Comparison of ENCODE assay signal across 12 mouse cellular contexts in genomic region chr5:102055946-102056345, GRCm38 (mm10). TPM values are rescaled to one million over a fixed set of nuclear protein-coding genes. Genes with fewer than 3 reads are reported as not detected.
DNase-seq lines count a peak whose midpoint lies in the region; ATAC-seq lines count a peak whose summit lies in the region.
"Had no signal": no experiment of that assay in that cellular context is flagged by ENCODE, and none has a peak within 500 bp of the region (broad histone marks: within the 10 kb centered on the region; RNA-seq: fewer than 3 reads in every experiment).

No protein-coding gene starts in this region.

- H3K4me3 ChIP-seq in kidney, embryonic 14.5 days (ENCODE audit: low read length) = no peak overlapping the region
- no peak overlapping the region for H3K4me3 ChIP-seq in neural tube, embryonic 15.5 days (replicated peaks)
- H3K4me3 ChIP-seq: hindbrain, embryonic 10.5 days had no signal

- ATAC-seq in kidney, embryonic 14.5 days (ENCODE audit: low FRiP score, low TSS enrichment) = no peak
- ATAC-seq in neural tube, embryonic 15.5 days (ENCODE audit: low FRiP score) = no peak
- ATAC-seq in granulocyte monocyte progenitor cell, adult 5-6 weeks (replicated peaks; ENCODE audit: poor library complexity, severe bottlenecking) = no peak

- H3K27ac ChIP-seq in kidney, embryonic 14.5 days (ENCODE audit: low read depth, low read length) = no peak overlapping the region
- no peak overlapping the region for H3K27ac ChIP-seq in neural tube, embryonic 15.5 days (replicated peaks)
- H3K27ac ChIP-seq: hindbrain, embryonic 10.5 days had no signal

- H3K4me1 ChIP-seq in kidney, embryonic 14.5 days (ENCODE audit: control insufficient read depth, insufficient read depth, low read length) = peaks cover 27% of the 10 kb centered on the region
- peaks cover 36% of the 10 kb centered on the region for H3K4me1 ChIP-seq in neural tube, embryonic 15.5 days

- H3K9ac ChIP-seq in kidney, embryonic 14.5 days (ENCODE audit: low read depth, low read length) = no peak overlapping the region
- no peak overlapping the region for H3K9ac ChIP-seq in neural tube, embryonic 15.5 days (replicated peaks)

- peak; percentile 39 for DNase-seq in kidney, adult 9 months
- peak; percentile 50 to 53 for DNase-seq in right cerebral cortex, adult 2 months (ENCODE audit: low spot score in 2 of 2)
- no peak for DNase-seq in right cerebral cortex, postnatal 36 days (ENCODE audit: low spot score in 2 of 2)
- peak; percentile 51 to 65 for DNase-seq in cerebellum, postnatal 25 days
- DNase-seq in thymus, postnatal 10 days (ENCODE audit: low spot score in 2 of 2) = no peak
- DNase-seq: adrenal gland, postnatal 25 days; kidney, postnatal 4 days; thymus, adult 18-20 months had no signal

- 67% methylated on average over 7 of the region's 7 CpGs for WGBS in kidney, embryonic 14.5 days
- WGBS in neural tube, embryonic 15.5 days = 66% methylated on average over 7 of the region's 7 CpGs

- H3K9me3 ChIP-seq in kidney, embryonic 14.5 days (ENCODE audit: control insufficient read depth, low read length) = no peaks in the 10 kb centered on the region
- no peaks in the 10 kb centered on the region for H3K9me3 ChIP-seq in neural tube, embryonic 15.5 days (replicated peaks)
- H3K9me3 ChIP-seq: hindbrain, embryonic 10.5 days had no signal

- no peaks in the 10 kb centered on the region for H3K27me3 ChIP-seq in kidney, embryonic 14.5 days (ENCODE audit: control insufficient read depth, insufficient read depth, low read length)
- no peaks in the 10 kb centered on the region for H3K27me3 ChIP-seq in neural tube, embryonic 15.5 days (replicated peaks)

- no peak overlapping the region for H3K4me2 ChIP-seq in kidney, embryonic 14.5 days (replicated peaks; ENCODE audit: low read depth, low read length)
- H3K4me2 ChIP-seq in neural tube, embryonic 15.5 days = no peak overlapping the region

- no peaks in the 10 kb centered on the region for H3K36me3 ChIP-seq in kidney, embryonic 14.5 days (ENCODE audit: control insufficient read depth, insufficient read depth, low read length)
- H3K36me3 ChIP-seq in neural tube, embryonic 15.5 days = no peaks in the 10 kb centered on the region

RNA-seq across cellular contexts. Expression of gene Wdfy3, which starts 13.8 kb away (rescaled TPM):
- polyA plus RNA-seq in kidney, embryonic 14.5 days (2014; fragmentation: Nextera tagmentation; extraction: Ambion mirVana) = 20.2 and 27.7 TPM in 2 replicates
- 20.5 and 22.9 TPM in 2 replicates for polyA plus RNA-seq in neural tube, embryonic 15.5 days (2015; fragmentation: Nextera tagmentation; extraction: Ambion mirVana)
- 11.2 and 15.5 TPM in 2 replicates for total RNA-seq in granulocyte monocyte progenitor cell, adult 5-6 weeks (2014; fragmentation: Nextera tagmentation)
- total RNA-seq in granulocyte monocyte progenitor cell, adult 5-6 weeks (2017) = 5.0 and 6.2 TPM in 2 replicates

Comparison
In these comparisons a context has a peak if more than half of its experiments do, and no peak if none do; other contexts are left out.
1. DNase-seq: peak in kidney, adult 9 months (single experiment), right cerebral cortex, adult 2 months (2 of 2) and cerebellum, postnatal 25 days (2 of 2); none in right cerebral cortex, postnatal 36 days (0 of 2) and thymus, postnatal 10 days (0 of 2).